Mouse (Mus musculus) right cerebral cortex, adult 18-20 months (tissue): Measurements from ENCODE around the gene Tiam2.

Experiments used
- DNase-seq: peaks from one replicate; pipeline ENCODE4 v3.0.0; 2022; ENCODE audit warnings: mixed read lengths

Gene Tiam2

DNA sequence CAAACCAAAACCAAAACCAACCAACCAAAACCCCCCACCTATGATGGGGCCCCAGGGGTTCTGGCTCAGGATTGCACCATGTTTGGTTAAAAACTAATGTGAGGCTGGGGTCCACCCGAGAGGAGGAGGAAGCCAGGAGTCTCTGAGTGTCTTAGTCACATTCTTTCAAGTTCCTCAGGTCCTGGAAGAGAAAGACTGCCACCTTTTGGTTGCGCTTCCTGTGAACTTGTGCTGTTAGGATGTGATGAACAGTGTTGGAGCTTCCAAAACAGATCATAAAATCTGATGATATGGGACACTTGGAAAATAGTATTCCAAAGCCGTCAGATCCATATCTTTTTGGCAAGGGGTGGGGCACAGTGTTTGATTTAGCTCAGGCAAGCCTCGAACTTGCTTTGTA lies 174.6 kb downstream of the Tiam2 start:
- no peak for DNase-seq

DNA sequence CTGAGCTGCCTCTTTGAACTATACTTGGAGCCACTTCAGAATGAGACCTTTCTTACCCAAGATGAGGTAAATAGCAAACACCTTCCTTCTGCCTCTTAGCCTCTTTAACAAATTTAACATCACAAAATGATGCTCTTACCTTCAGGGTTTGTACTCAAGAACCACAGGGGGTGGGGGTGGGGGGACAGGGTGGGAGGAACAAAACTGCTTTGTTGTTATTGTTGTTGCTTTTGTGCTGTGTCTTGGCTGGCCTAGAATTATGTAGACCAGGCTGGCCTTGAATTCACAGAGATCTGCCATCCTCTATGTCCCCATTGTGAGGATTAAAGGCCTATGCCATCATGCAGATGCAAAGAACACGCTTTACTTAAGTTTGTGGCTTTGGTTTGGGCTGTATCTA lies 179.3 kb downstream of the Tiam2 start:
- DNase-seq, result no peak

DNA sequence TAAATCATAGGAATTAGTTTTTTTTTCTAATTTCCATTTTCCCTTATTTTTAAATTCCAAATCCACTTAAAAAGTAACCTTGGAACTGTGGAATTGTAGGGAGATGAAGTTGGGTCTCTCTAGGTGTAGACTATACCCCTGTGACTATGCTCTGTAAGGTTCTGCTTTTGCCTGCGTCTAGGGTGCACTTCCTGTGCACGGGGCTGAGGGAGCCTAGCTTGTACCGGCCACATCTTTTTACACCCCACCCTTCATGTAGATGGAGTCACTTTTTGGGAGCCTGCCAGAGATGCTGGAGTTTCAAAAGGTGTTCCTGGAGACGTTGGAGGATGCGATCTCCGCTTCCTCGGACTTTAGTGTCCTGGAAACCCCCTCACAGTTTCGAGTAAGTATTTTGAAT lies 180.1 kb downstream of the Tiam2 start:
- no peak for DNase-seq

DNA sequence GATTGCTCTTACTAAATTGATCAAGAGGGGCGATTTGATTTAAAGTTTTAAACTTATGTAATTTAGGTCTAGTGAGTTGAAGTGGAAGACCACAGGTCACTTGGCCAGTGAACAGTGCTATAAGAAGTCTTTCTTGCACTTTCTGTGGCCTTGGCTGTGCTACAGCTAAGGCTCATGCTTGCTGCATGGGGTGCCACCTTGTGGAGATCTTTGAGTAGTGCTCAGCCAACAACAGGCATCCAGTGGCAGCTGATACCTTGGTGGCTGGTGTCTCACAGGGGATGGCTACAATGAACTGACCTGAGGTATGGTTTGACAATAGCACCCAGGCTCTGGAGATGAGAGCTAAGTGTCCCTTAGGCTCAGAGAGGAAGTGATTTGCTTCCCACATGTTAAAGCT lies 183.5 kb downstream of the Tiam2 start:
- peak; percentile 66 for DNase-seq

DNA sequence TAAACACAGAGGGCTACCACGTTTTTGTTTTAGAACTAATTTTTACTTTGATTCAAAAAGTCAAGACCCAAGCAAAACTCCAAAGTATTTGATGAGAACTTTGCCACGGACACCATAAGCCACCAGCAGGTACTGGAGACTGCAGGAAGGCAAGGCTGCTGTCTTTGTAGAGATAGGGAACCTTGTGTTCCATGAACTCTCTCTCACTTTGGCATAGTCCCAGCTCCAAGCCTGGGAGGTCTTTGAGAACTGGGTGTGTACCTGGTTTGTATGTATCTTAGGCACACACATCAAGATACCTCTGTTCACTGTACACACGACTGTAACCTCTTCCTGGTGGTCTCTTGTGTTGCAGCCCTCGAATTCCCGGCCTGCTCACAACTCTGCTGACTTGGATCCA lies 187.9 kb downstream of the Tiam2 start:
- DNase-seq, result no peak

DNA sequence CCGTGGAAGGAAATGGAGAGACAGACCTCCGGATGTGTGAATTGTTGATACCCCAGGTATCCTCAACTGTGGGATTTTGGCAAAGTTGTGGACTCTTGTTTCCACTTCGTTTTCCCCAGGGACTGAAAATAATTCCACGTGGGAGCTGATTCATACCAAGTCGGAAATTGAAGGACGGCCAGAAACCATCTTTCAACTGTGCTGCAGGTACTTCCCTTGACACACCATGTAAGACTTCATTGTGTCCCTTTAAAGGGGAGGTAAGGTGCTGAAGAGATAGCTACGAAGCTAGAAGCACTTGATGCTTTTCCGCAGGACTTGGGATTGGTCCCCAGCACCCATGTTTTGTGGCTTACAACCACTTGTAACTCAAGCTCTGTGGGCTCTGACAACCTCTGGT lies 189.5 kb downstream of the Tiam2 start:
- DNase-seq, result no peak

DNA sequence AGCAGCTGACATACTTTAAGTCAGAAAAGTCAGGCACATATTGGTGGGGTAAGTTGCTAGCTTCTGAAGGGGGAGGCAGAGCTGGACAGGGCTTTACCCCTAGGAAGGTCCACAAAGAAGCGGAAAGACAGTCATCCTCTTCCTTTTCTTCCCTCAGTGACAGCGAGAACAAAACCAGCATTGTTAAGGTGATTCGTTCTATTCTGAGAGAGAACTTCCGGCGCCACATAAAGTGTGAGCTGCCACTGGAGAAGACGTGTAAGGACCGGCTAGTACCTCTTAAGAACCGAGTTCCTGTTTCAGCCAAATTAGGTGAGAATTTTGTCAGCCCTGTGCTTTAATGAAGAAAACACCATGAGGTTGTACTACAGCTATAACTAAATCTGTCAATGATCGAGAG lies 190.0 kb downstream of the Tiam2 start:
- DNase-seq, result no peak

DNA sequence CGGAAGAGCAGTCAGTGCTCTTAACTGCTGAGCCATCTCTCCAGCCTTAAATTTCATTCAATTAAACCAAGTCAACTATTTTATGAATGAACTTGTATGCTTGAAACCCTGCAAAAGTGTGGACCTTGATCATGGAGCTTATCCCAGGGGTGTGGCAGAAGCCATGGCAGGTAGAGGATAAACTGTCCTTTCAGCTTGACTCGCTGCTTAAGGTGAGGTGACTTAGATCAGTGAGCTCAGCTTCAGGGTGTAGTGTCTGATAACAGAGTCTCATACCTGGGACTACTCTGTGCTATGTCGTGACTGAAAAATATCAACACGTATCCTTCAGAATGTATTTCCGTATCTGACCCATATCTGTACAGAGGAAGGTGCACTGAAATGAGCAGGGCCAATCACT lies 194.0 kb downstream of the Tiam2 start:
- no peak for DNase-seq

DNA sequence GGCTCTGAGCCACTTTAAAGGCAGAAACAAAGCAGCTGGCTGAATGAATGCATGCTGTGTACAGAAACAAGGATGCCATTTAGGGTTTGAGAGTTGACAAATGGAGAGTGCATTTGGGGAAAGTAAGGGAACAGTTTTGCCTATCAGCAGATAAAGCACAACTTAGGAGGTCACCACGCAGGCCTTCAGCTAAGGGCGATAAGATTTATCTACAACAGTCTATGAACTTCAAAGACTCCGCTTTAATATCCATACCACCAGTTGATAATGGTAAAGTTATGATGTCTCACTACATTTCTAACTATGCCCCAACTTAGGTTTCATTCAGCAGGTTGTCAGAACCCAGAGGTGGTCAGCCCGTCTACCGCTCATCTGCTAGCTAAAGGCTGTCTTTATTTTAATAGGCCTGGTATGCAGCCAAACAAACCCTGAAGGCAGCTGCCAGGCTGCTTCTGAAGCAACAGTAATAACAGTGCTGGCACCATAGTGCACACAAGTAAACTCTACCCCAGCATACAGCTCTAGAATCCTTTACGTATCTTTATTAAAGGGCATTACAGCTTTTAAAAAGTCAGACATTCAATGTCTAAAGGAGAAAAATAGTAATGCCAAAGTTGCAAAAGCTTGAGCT lies 201.6 kb downstream of the Tiam2 start:
- DNase-seq, result no peak

DNA sequence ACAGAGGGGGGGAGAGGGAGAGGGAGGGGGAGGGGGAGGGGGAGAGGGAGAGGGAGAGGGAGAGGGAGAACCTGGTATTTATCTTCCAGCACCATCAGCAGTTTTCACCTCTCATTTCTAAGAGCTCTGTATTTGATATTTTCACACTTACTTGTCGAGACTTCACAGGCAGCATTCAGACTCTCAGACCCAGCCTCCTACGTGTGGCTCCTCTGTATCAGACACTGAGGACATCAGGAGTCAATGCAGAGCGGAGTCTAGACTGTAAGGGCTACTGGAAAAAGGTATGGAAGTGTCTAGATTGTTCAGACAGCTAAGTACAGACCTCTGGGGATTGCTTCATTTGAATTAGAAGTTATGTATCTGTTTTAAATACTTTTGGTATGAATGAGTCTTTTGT lies 203.2 kb downstream of the Tiam2 start:
- no peak for DNase-seq

DNA sequence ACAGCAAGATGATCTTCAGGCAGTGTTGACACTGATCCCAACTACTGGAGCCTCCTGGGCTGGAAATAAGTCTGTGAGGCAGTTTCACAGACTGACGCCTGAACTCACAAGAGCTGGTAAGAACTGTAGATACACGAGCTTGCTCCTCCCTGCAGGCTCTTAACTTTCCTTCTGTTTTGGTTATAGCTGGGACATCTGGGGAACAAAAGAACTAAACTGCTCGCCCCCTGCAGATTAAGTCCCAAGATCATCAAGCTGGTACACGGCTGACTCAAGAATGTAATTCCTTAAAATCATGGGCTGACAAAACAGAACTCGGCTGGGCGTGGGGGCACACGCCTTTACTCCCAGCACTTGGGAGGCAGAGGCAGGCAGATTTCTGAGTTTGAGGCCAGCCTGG lies 204.2 kb downstream of the Tiam2 start:
- DNase-seq, result no peak

DNA sequence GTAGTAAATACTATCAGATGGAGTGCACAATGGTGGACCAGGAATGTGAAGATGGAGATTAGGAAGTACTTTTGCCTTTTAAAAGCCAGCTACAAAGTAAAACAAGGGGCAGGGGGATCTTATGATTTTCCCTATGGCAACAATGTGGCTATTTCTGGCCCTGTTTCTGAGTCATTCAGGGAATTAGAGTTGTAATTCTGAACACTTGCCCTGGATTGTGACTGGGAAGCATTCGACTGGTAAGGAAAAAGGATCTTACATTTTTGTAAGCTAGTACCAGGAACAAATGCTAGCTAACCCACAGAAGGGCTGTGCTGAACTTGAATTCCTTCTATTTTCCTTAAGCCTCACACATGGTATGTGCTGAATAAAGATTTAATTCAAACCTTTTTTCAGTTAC lies 205.3 kb downstream of the Tiam2 start:
- no peak for DNase-seq

DNA sequence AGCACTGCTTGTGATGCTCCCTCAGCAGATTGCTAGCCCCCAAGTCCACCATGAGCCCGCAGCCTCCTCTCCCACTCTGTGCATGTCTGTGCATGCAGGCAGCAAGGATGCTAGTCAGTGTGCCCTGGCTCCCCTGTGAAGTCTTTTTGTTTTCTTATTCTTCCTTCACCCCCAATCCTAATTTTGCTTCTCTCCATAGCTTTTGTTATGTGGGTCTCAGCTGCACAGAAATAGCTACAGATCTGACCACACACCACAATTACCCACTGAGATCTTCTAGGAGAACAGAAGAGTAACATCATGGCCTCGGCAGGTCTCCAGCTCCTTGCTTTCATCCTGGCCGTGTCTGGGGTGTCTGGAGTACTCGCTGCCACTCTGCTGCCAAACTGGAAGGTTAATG lies 205.9 kb downstream of the Tiam2 start, which contains the start of gene Cldn20:
Gene Cldn20, plus strand, starts transcription at position 301 of the 400 bp plus-strand sequence.
- DNase-seq, result no peak

DNA sequence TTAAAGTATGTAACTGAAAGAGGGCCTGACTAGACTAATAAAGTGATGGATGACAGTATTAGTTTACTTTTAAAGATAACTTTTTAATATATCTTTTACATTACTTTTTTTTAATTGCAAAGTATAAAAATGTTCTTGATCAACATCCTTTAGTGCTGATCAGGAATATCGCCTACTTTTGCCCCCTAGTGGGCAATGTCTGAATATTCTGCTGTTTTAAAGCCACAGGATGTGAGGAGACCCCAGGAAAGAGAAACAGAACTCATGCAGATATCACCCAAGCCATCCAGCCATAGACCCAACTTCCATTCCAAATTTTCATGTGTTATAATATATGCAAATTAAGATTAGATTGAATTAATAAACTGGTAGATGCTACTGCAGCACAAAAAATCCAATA lies 207.1 kb downstream of the Tiam2 start:
- peak; percentile 28 for DNase-seq

DNA sequence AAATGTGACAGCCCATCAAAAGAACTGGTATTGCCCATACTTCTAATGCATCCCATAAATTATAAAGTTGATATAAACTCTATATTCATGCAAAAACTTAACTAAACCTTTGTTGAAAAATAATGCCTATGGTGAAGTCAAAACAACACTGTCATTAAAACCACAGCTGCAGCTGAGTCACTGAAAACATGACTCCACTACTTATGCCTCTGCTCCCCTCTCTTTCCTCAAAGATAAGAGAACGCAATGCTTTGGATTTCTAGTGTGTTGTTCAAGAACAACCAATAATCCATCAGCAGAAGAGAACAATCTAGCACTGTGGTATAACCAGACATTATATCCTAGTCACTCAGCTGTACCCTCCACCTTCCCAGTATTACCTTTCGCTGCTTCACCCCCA lies 213.9 kb downstream of the Tiam2 start:
- no peak for DNase-seq

DNA sequence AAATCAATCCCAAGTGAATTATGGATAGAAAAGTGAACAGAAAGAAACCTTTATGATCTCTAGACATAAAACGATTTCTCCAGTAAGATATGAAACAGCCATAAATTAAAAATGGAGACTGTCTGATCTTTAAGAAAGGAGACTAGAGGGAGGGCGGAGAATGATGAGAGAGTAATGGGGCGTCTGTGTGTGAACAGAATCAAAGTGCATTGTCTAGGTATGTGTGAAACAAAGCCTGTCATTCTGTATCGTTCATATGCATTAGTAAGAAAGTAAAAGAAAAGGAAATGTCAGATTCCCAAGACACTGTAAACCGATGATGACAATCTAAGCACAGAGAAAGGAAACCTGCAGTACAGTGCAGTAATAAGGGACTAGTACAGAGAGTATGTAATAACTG lies 214.7 kb downstream of the Tiam2 start:
- DNase-seq, result no peak

DNA sequence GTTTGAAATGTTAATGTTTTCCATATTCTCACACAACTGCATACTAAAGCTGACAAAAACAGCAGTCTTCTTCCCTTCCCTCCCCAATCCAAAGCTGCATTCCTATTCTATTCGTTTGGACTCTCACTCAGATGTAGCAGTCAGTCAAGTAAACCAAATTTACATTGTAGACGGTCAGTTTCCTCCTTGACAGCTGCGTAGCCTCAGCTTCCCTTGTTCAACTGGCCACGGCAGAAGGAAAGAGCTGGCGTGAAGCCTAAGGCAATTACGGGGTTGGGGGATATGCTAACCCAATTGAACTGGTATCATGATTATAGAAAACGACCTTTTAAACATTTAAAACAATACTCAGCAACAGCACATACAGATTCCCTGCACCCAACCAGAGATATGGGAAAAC lies 221.4 kb downstream of the Tiam2 start:
- DNase-seq, result no peak

DNA sequence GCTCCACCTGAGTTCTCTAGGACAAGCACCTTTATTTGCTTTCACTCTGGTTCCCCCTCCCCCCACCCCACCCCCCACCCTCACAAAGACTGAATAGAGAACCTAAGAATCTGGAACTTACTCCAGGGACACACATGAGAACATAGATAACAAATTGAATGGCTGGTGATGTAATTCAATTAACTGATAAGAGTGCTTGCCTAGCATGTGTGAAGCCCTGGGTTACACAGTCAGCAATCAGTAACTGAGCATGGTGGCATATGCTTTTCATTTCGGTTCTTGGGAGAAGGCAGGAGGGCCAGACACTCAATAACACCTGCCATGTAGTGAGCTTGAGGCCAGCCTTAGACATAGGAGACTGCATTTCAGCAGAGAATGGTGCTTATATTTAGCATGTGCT lies 229.9 kb downstream of the Tiam2 start:
- DNase-seq, result no peak

DNA sequence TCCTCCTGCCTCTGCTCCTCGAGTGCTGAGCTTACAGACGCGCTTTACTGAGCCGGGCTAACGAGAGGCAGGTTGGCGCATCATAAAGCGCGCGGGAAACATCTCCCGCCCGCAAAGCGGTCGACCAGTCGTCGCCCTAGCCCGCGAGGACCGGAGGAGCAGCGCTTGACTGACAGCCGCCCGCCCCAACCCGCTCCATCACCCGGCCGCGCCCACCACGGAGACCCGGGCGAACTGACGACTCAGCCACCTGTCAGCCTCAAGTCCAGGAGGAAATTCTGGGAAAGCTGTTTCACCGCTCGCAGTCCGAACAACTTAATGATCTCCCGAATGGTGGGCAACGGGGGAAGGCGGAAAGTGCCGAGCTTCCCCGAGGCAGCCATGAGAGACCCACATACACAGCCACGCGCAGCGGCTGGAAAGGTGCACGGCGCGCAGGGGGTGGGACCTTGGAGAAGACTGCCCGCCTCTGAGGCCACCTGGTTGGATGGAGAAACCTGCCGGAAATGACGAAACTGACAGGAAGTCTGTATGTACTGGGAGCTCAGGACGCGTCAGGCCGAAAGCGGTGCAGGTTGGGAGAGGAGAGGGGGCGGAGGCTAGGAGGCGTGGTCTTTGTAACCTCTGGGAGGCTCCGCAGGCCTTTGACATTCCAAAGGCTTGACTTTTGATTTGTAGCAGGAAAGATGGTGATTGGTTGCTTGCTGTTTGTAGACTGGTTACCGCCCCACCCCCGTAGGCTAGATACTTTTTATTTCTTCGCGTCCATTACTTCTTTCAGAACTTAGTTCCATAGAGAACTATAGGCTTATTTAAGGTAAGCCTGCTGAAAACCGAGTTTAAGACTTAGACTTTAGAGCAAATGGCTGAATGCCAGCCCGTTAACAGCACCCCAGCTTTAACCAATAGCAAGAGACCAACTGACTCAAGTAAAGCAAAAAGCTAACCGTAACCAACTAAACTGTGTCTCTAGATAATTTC lies 231.2 kb downstream of the Tiam2 start, which contains the start of gene Tfb1m:
Gene Tfb1m, minus strand, starts transcription at position 451 of the 981 bp plus-strand sequence.
- DNase-seq, result peak; percentile 99

DNA sequence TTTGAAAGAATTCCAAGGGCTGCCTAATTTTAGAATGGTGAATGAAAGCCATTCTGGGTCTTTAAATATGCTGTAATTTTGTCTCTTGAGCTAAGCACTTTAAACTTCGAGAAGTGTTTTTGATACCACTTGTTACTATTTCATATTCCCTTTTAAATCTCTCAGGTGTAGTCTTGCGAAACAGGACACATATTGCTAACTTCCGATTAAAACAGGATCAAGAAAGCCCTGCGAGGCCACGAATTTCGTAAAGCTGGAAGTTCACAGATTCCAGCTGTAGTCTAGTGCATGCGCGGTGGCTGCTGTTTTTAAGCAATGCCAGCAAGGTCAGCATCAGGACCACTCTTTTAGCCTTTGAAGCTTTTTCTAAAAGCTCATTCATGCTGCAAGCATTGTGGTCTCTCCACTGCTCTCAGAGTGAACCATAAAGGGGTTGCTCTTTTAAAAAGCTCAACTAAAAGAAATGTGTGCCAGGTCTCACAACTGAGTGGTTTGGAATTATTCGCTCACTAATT lies 232.0 kb downstream of the Tiam2 start:
- no peak for DNase-seq

DNA sequence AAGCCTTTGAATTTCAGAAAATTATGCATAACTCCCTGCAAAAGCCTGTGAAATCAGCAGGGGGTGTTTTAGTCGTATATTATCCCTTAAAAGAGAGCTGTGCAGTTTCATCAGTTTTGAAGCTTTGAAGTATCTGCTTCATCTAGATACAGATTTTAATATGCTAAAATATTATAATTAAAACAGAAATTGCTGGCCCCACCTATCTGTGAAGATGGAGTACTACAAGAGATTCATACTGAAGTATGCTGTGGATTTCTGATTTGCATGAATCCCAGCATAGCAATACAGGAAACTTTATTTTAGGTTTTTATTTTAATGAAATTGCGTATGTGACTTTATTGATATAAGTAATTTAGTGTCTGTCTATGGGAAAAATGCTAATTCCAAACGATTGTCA lies 234.2 kb downstream of the Tiam2 start:
- no peak for DNase-seq

DNA sequence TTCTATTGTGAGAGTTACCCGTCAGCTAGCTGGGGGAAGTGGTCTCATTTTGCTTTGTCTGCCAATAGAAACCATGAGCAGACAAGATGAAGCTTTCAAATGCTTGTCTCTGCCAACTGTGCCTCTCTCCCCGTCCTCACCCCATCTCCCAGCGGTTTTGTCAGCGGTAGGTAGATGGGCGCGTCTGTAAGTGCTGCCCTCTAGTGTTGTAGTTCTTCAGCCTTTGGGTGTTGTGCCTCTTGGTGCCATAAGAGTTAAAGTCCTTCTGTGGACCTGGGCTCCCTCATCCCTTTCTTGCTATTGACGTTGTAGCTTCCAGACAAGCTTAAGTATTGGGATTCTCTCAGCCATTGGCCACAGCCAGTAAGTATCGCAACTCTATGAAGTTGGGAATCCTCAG lies 236.0 kb downstream of the Tiam2 start:
- no peak for DNase-seq

DNA sequence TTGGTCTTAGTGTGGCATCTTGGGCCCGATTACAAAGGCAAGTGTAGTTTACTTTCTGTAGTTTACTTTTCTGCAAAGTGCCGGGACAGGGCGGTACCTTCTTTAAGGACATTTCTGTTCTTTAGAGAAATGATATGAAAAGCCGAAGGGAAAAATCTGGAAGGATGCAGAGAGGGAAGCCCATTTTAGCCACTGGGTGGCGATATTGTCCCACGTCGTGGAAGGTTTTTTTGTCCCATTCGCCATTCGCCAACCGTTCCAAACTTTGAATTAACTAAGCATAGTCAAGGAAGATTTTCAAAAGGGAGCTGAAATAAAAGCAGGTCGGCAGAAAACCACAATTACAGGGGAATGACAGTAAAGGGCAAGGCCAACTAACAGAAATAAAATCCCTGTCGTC lies 244.5 kb downstream of the Tiam2 start:
- peak; percentile 69 for DNase-seq
